Mouse (Mus musculus): ENCODE data around the gene Mr1. TPM values are rescaled to one million over a fixed set of nuclear protein-coding genes. Genes with fewer than 3 reads are reported as not detected.

Mr1 gene
- polyA plus RNA-seq, 1 experiment from 2014 or later = 1.4 TPM

GRCm38 (mm10) chr1:155121977-155122939, 24.4 kb downstream of the Mr1 start:
- DNase-seq (ENCODE audit: low spot score) = no peak
- 78% methylated on average over 21 of the region's 21 CpGs for WGBS
- Histone ChIP-seq H3K36me3 (replicated peaks) (no peaks in the 10 kb centered on the region), H3K9me3 (no peaks in the 10 kb centered on the region), H3K4me3 (no peak overlapping the region), H3K4me1 (peaks cover 14% of the 10 kb centered on the region), H3K27me3 (replicated peaks; ENCODE audit: low read depth, poor library complexity, severe bottlenecking) (no peaks in the 10 kb centered on the region), H3K27ac (replicated peaks) (peak overlapping the region; percentile 54; the same call in 1 of the 2 replicates)

- H3K27ac ChIP-seq (replicated peaks) = no peak overlapping the region
- H3K4me1 ChIP-seq = peaks cover 14% of the 10 kb centered on the region
- 85% methylated on average over 1 of the region's 1 CpGs for WGBS
- no peak for DNase-seq (ENCODE audit: low spot score)
- H3K27me3 ChIP-seq (replicated peaks; ENCODE audit: low read depth, poor library complexity, severe bottlenecking) = peaks cover 8% of the 10 kb centered on the region
- no peaks in the 10 kb centered on the region for H3K9me3 ChIP-seq
- no peaks in the 10 kb centered on the region for H3K36me3 ChIP-seq (replicated peaks)
- no peak overlapping the region for H3K4me3 ChIP-seq
These were observed 26.9 kb downstream of the Mr1 start for GRCm38 (mm10) chr1:155119719-155120118.

GRCm38 (mm10) chr1:155113946-155114345, 32.7 kb downstream of the Mr1 start:
- no peaks in the 10 kb centered on the region for H3K36me3 ChIP-seq (replicated peaks)
- WGBS = 16% methylated on average over 3 of the region's 3 CpGs
- H3K9me3 ChIP-seq = no peaks in the 10 kb centered on the region
- no peak for DNase-seq (ENCODE audit: low spot score)
- no peak overlapping the region for H3K27ac ChIP-seq (replicated peaks)
- H3K27me3 ChIP-seq (replicated peaks; ENCODE audit: low read depth, poor library complexity, severe bottlenecking) = peaks cover 37% of the 10 kb centered on the region
- H3K4me1 ChIP-seq = peaks cover 40% of the 10 kb centered on the region
- no peak overlapping the region for H3K4me3 ChIP-seq

- Histone ChIP-seq H3K4me3 (no peak overlapping the region), H3K4me1 (peaks cover 46% of the 10 kb centered on the region), H3K36me3 (replicated peaks) (no peaks in the 10 kb centered on the region), H3K27ac (replicated peaks) (no peak overlapping the region), H3K9me3 (no peaks in the 10 kb centered on the region), H3K27me3 (replicated peaks; ENCODE audit: low read depth, poor library complexity, severe bottlenecking) (peaks cover 39% of the 10 kb centered on the region)
- no peak for DNase-seq (ENCODE audit: low spot score)
- 83% methylated on average over 1 of the region's 1 CpGs for WGBS
These were observed 33.7 kb downstream of the Mr1 start for GRCm38 (mm10) chr1:155112875-155113274.

- 29% methylated on average over 4 of the region's 4 CpGs for WGBS
- Histone ChIP-seq H3K4me1 (peaks cover 50% of the 10 kb centered on the region), H3K27me3 (replicated peaks; ENCODE audit: low read depth, poor library complexity, severe bottlenecking) (peaks cover 40% of the 10 kb centered on the region)
These were observed 34.5 kb downstream of the Mr1 start for GRCm38 (mm10) chr1:155112118-155112517.

GRCm38 (mm10) chr1:155111491-155111890, 35.1 kb downstream of the Mr1 start:
- Histone ChIP-seq H3K4me1 (peaks cover 50% of the 10 kb centered on the region), H3K27ac (replicated peaks) (no peak overlapping the region), H3K4me3 (no peak overlapping the region), H3K27me3 (replicated peaks; ENCODE audit: low read depth, poor library complexity, severe bottlenecking) (peaks cover 42% of the 10 kb centered on the region), H3K9me3 (no peaks in the 10 kb centered on the region), H3K36me3 (replicated peaks) (no peaks in the 10 kb centered on the region)
- no peak for DNase-seq (ENCODE audit: low spot score)
- 11% methylated on average over 6 of the region's 6 CpGs for WGBS

More at GRCm38 (mm10) chr1:155112118-155112517, 34.5 kb downstream of the Mr1 start:
- no peak for DNase-seq (ENCODE audit: low spot score)
- Histone ChIP-seq H3K36me3 (replicated peaks) (no peaks in the 10 kb centered on the region), H3K9me3 (no peaks in the 10 kb centered on the region), H3K4me3 (no peak overlapping the region), H3K27ac (replicated peaks) (no peak overlapping the region)

- H3K27ac ChIP-seq (replicated peaks) = peak overlapping the region; percentile 69
- peaks cover 50% of the 10 kb centered on the region for H3K4me1 ChIP-seq
- no peaks in the 10 kb centered on the region for H3K36me3 ChIP-seq (replicated peaks)
- peaks cover 33% of the 10 kb centered on the region for H3K27me3 ChIP-seq (replicated peaks; ENCODE audit: low read depth, poor library complexity, severe bottlenecking)
- WGBS = 17% methylated on average over 18 of the region's 18 CpGs
- H3K4me3 ChIP-seq = peak overlapping the region; percentile 3; the same call in 1 of the 2 replicates
- peak; percentile 41 for DNase-seq (ENCODE audit: low spot score)
- no peaks in the 10 kb centered on the region for H3K9me3 ChIP-seq
These were observed 36.9 kb downstream of the Mr1 start for GRCm38 (mm10) chr1:155109387-155110350.

GRCm38 (mm10) chr1:155108412-155108811, 38.2 kb downstream of the Mr1 start:
- no peak for DNase-seq (ENCODE audit: low spot score)
- H3K4me3 ChIP-seq = no peak overlapping the region
- no peaks in the 10 kb centered on the region for H3K9me3 ChIP-seq
- H3K4me1 ChIP-seq = peaks cover 42% of the 10 kb centered on the region
- H3K27me3 ChIP-seq (replicated peaks; ENCODE audit: low read depth, poor library complexity, severe bottlenecking) = peaks cover 33% of the 10 kb centered on the region
- H3K36me3 ChIP-seq (replicated peaks) = no peaks in the 10 kb centered on the region
- H3K27ac ChIP-seq (replicated peaks) = peak overlapping the region; percentile 59; the same call in 1 of the 2 replicates
- WGBS = 33% methylated on average over 4 of the region's 4 CpGs

GRCm38 (mm10) chr1:155107843-155108242, 38.8 kb downstream of the Mr1 start:
- Histone ChIP-seq H3K36me3 (replicated peaks) (no peaks in the 10 kb centered on the region), H3K4me1 (peaks cover 42% of the 10 kb centered on the region), H3K27me3 (replicated peaks; ENCODE audit: low read depth, poor library complexity, severe bottlenecking) (peaks cover 33% of the 10 kb centered on the region), H3K27ac (replicated peaks) (no peak overlapping the region), H3K9me3 (no peaks in the 10 kb centered on the region), H3K4me3 (no peak overlapping the region)
- 43% methylated on average over 5 of the region's 5 CpGs for WGBS
- no peak for DNase-seq (ENCODE audit: low spot score)

GRCm38 (mm10) chr1:155106310-155106709, 40.3 kb downstream of the Mr1 start:
- H3K36me3 ChIP-seq (replicated peaks) = no peaks in the 10 kb centered on the region
- no peak for DNase-seq (ENCODE audit: low spot score)
- H3K9me3 ChIP-seq = no peaks in the 10 kb centered on the region
- H3K4me1 ChIP-seq = peaks cover 33% of the 10 kb centered on the region
- no peak overlapping the region for H3K4me3 ChIP-seq
- no peak overlapping the region for H3K27ac ChIP-seq (replicated peaks)
- WGBS = 77% methylated on average over 1 of the region's 1 CpGs
- peaks cover 21% of the 10 kb centered on the region for H3K27me3 ChIP-seq (replicated peaks; ENCODE audit: low read depth, poor library complexity, severe bottlenecking)

- H3K4me3 ChIP-seq = no peak overlapping the region
- no peak overlapping the region for H3K27ac ChIP-seq (replicated peaks)
- DNase-seq (ENCODE audit: low spot score) = no peak
- H3K4me1 ChIP-seq = peaks cover 23% of the 10 kb centered on the region
- H3K27me3 ChIP-seq (replicated peaks; ENCODE audit: low read depth, poor library complexity, severe bottlenecking) = 0 out of 2 replicates have a peak, but pooled peaks cover 5% of the 10 kb centered on the region
- H3K36me3 ChIP-seq (replicated peaks) = no peaks in the 10 kb centered on the region
- WGBS = 90% methylated on average over 5 of the region's 5 CpGs
- no peaks in the 10 kb centered on the region for H3K9me3 ChIP-seq
These were observed 42.6 kb downstream of the Mr1 start for GRCm38 (mm10) chr1:155103991-155104390.

- Histone ChIP-seq H3K36me3 (replicated peaks) (no peaks in the 10 kb centered on the region), H3K4me3 (no peak overlapping the region), H3K9me3 (no peaks in the 10 kb centered on the region), H3K4me1 (peaks cover 19% of the 10 kb centered on the region), H3K27me3 (replicated peaks; ENCODE audit: low read depth, poor library complexity, severe bottlenecking) (0 out of 2 replicates have a peak, but pooled peaks cover 3% of the 10 kb centered on the region), H3K27ac (replicated peaks) (no peak overlapping the region)
- WGBS = 74% methylated on average over 4 of the region's 4 CpGs
- DNase-seq (ENCODE audit: low spot score) = no peak
These were observed 44.0 kb downstream of the Mr1 start for GRCm38 (mm10) chr1:155102631-155103030.

Data from embryonic facial prominence, embryonic 10.5 days (tissue).